Mouse (Mus musculus) myocyte (in vitro differentiated cells): ENCODE measurements at regions not wholly inside any gene's neighbourhood (a gene's known extent, or its start where the extent isn't known, plus 50 kb on each side); places are given as distances from the start of the nearest gene placed in this dataset.

ENCODE experiments used
- E2F4 ChIP-seq: IDR thresholded peaks from one replicate; pipeline ENCODE4 v1.6.1; 2011; ENCODE audit warnings: mild to moderate bottlenecking, control low read depth, moderate library complexity; ENCODE audit not compliant: insufficient read depth
- MAX ChIP-seq: IDR thresholded peaks from one replicate; pipeline ENCODE4 v1.6.1; 2011; ENCODE audit warnings: low read depth, mild to moderate bottlenecking, control low read depth
- MYOD1 ChIP-seq, 3 experiments: IDR thresholded peaks; one replicate each; pipeline ENCODE4 v1.6.1; 2011; ENCODE audit warnings: control low read depth in 2 of 3, low read depth in 2 of 3, mild to moderate bottlenecking in 2 of 3, moderate library complexity in 1 of 3; ENCODE audit not compliant: insufficient read length in 2 of 3, control insufficient read depth in 1 of 3
- MYOG ChIP-seq, 3 experiments: IDR thresholded peaks; one replicate each; pipeline ENCODE4 v1.6.1; 2011; ENCODE audit warnings: control low read depth in 2 of 3, low read depth in 2 of 3, mild to moderate bottlenecking in 2 of 3; ENCODE audit not compliant: insufficient read length in 2 of 3, control insufficient read depth in 1 of 3, insufficient read depth in 1 of 3
- POLR2A ChIP-seq: IDR thresholded peaks from one replicate; pipeline ENCODE4 v1.6.1; 2011; ENCODE audit warnings: low read depth, mild to moderate bottlenecking, control low read depth, moderate library complexity; ENCODE audit not compliant: insufficient read length
- POLR2AphosphoS2 ChIP-seq: IDR thresholded peaks from one replicate; pipeline ENCODE4 v1.6.1; 2011; ENCODE audit warnings: low read depth, control low read depth; ENCODE audit not compliant: insufficient read length
- REST ChIP-seq: IDR thresholded peaks from one replicate; pipeline ENCODE4 v1.6.1; 2011; ENCODE audit warnings: mild to moderate bottlenecking, control low read depth, moderate library complexity; ENCODE audit not compliant: insufficient read depth, insufficient read length
- TCF12 ChIP-seq: IDR thresholded peaks from one replicate; pipeline ENCODE4 v1.6.1; 2011; ENCODE audit warnings: mild to moderate bottlenecking, control low read depth; ENCODE audit not compliant: poor library complexity, insufficient read depth, severe bottlenecking
- TCF3 ChIP-seq: IDR thresholded peaks from one replicate; pipeline ENCODE4 v1.6.1; 2011; ENCODE audit warnings: low read depth, control low read depth; ENCODE audit not compliant: insufficient read length
- USF1 ChIP-seq: IDR thresholded peaks from one replicate; pipeline ENCODE4 v1.6.1; 2011; ENCODE audit warnings: low read depth, mild to moderate bottlenecking, control low read depth, moderate library complexity

GRCm38 (mm10) chr19:6652775-6653174 is 109.9 kb upstream of the Slc22a12 start:
- no peak for TF ChIP-seq POLR2A
- no peak for TF ChIP-seq USF1
- TF ChIP-seq POLR2AphosphoS2 = no peak
- no peak for TF ChIP-seq E2F4
- TF ChIP-seq MYOD1 (IDR thresholded peaks at IDR 0.05; ENCODE audit: control insufficient read depth in 1 of 3, insufficient read length in 2 of 3, low read depth in 2 of 3) = no peak
- no peak for TF ChIP-seq MAX
- TF ChIP-seq REST = no peak
- no peak for TF ChIP-seq TCF12
- no peak for TF ChIP-seq MYOG (IDR thresholded peaks at IDR 0.05; ENCODE audit: control insufficient read depth in 1 of 3, insufficient read depth in 1 of 3, insufficient read length in 2 of 3, low read depth in 2 of 3)
- TF ChIP-seq TCF3 = no peak
